Mouse (Mus musculus) MEL (cell line): ENCODE measurements around the gene Mcf2l. TPM values are rescaled to one million over a fixed set of nuclear protein-coding genes. Genes with fewer than 3 reads are reported as not detected.

ENCODE experiments used
- DNase-seq: peaks from one replicate; pipeline ENCODE4 v3.0.0; 2011; ENCODE audit warnings: low read depth, low spot score
- H3K27ac ChIP-seq: 2 replicates; pipeline ENCODE4 v1.5.1; 2012; ENCODE audit warnings: low read depth, mild to moderate bottlenecking, control low read depth, low read length, moderate library complexity; ENCODE audit not compliant: control insufficient read depth
- H3K27me3 ChIP-seq, 2 experiments: fragments of 150-350 bp in 1 of 2; sonication (generic) in 1 of 2; 2 replicates each; pipeline ENCODE4 v1.6.1; 2012; ENCODE audit warnings: low read length in 2 of 2, mild to moderate bottlenecking in 2 of 2, improper control_type of control experiment in 1 of 2, moderate library complexity in 1 of 2; ENCODE audit not compliant: insufficient read depth in 2 of 2, control insufficient read depth in 1 of 2
- H3K36me3 ChIP-seq, 2 experiments: 2 replicates each; pipeline ENCODE4 v1.6.1; 2012 to 2014; ENCODE audit warnings: low read length in 2 of 2, improper control_type of control experiment in 1 of 2, inconsistent platforms in 1 of 2, mild to moderate bottlenecking in 1 of 2; ENCODE audit not compliant: insufficient read depth in 2 of 2, control insufficient read depth in 1 of 2
- H3K4me1 ChIP-seq, 2 experiments: fragments of 150-350 bp in 1 of 2; sonication (generic) in 1 of 2; 2 replicates each; pipeline ENCODE4 v1.6.1; 2012; ENCODE audit warnings: low read length in 2 of 2, improper control_type of control experiment in 1 of 2, mild to moderate bottlenecking in 1 of 2; ENCODE audit not compliant: insufficient read depth in 2 of 2, control insufficient read depth in 1 of 2
- H3K4me3 ChIP-seq, 2 experiments: fragments of 150-350 bp in 1 of 2; sonication (generic) in 1 of 2; 2 replicates each; pipeline ENCODE4 v1.5.1; 2012; ENCODE audit warnings: low read depth in 2 of 2, low read length in 2 of 2, mild to moderate bottlenecking in 2 of 2, moderate library complexity in 2 of 2, control low read depth in 1 of 2, improper control_type of control experiment in 1 of 2; ENCODE audit not compliant: control insufficient read depth in 1 of 2, insufficient read depth in 1 of 2
- H3K79me2 ChIP-seq: 2 replicates; pipeline ENCODE4 v1.6.1; 2012; ENCODE audit warnings: mild to moderate bottlenecking, low read length, moderate library complexity; ENCODE audit not compliant: control insufficient read depth, poor library complexity, insufficient read depth
- H3K9ac ChIP-seq: 2 replicates; pipeline ENCODE4 v1.6.1; 2012; ENCODE audit warnings: low read depth, mild to moderate bottlenecking, control low read depth, low read length, moderate library complexity; ENCODE audit not compliant: control insufficient read depth, poor library complexity, severe bottlenecking
- H3K9me3 ChIP-seq: fragments of 150-350 bp; sonication (generic); replicated peaks from 2 replicates; pipeline ENCODE4 v1.6.1; 2012; ENCODE audit warnings: mild to moderate bottlenecking, low read length, improper control_type of control experiment, moderate library complexity; ENCODE audit not compliant: insufficient read depth
- BHLHE40 ChIP-seq: IDR thresholded peaks from 2 replicates; pipeline ENCODE4 v1.6.1; 2012; ENCODE audit warnings: low read depth, mild to moderate bottlenecking, inconsistent platforms, low read length, improper control_type of control experiment, borderline replicate concordance
- CHD1 ChIP-seq: IDR thresholded peaks from 2 replicates; pipeline ENCODE4 v1.6.1; 2012; ENCODE audit warnings: low read depth, mild to moderate bottlenecking, inconsistent platforms, low read length, improper control_type of control experiment
- ETS1 ChIP-seq: IDR thresholded peaks from 2 replicates; pipeline ENCODE4 v1.6.1; 2012; ENCODE audit warnings: low read depth, mild to moderate bottlenecking, inconsistent platforms, low read length, improper control_type of control experiment, moderate library complexity
- GABPA ChIP-seq: IDR thresholded peaks from 2 replicates; pipeline ENCODE4 v1.6.1; 2012; ENCODE audit warnings: low read depth, mild to moderate bottlenecking, inconsistent platforms, low read length, improper control_type of control experiment, moderate library complexity
- GATA1 ChIP-seq: IDR thresholded peaks from 2 replicates; pipeline ENCODE4 v1.6.1; 2011; ENCODE audit warnings: low read depth, low read length, improper control_type of control experiment
- HCFC1 ChIP-seq: IDR thresholded peaks from 2 replicates; pipeline ENCODE4 v1.6.1; 2012; ENCODE audit warnings: low read depth, mild to moderate bottlenecking, inconsistent platforms, low read length, improper control_type of control experiment, moderate library complexity
- KAT2A ChIP-seq: conservative IDR thresholded peaks from 2 replicates; pipeline ENCODE4 v1.6.1; 2012; ENCODE audit warnings: low read depth, low read length, improper control_type of control experiment, inconsistent platforms
- MAX ChIP-seq: IDR thresholded peaks from 2 replicates; pipeline ENCODE4 v1.6.1; 2011; ENCODE audit warnings: low read length, improper control_type of control experiment
- MAZ ChIP-seq: IDR thresholded peaks from 2 replicates; pipeline ENCODE4 v1.6.1; 2012; ENCODE audit warnings: low read depth, mild to moderate bottlenecking, inconsistent platforms, low read length, improper control_type of control experiment
- MEF2A ChIP-seq: IDR thresholded peaks from 2 replicates; pipeline ENCODE4 v1.6.1; 2014; ENCODE audit warnings: low read depth, mild to moderate bottlenecking, inconsistent platforms, low read length, improper control_type of control experiment; ENCODE audit not compliant: poor library complexity, insufficient replicate concordance, severe bottlenecking; ENCODE audit errors: extremely low read depth
- MXI1 ChIP-seq: IDR thresholded peaks from 2 replicates; pipeline ENCODE4 v1.6.1; 2011; ENCODE audit warnings: mild to moderate bottlenecking, low read depth, low read length, improper control_type of control experiment
- MYB ChIP-seq: IDR thresholded peaks from 2 replicates; pipeline ENCODE4 v1.6.1; 2011; ENCODE audit warnings: mild to moderate bottlenecking, low read depth, low read length, improper control_type of control experiment
- POLR2A ChIP-seq, 2 experiments: IDR thresholded peaks; 2 replicates each; pipeline ENCODE4 v1.6.1; 2011 to 2012; ENCODE audit warnings: low read length in 2 of 2, mild to moderate bottlenecking in 2 of 2, control low read depth in 1 of 2, improper control_type of control experiment in 1 of 2, low read depth in 1 of 2, moderate library complexity in 1 of 2; ENCODE audit not compliant: control insufficient read depth in 1 of 2, insufficient read depth in 1 of 2, poor library complexity in 1 of 2
- POLR2AphosphoS5 ChIP-seq: IDR thresholded peaks from 2 replicates; pipeline ENCODE4 v1.6.1; 2012; ENCODE audit warnings: low read depth, borderline replicate concordance, mild to moderate bottlenecking, inconsistent platforms, low read length, moderate library complexity, mixed read lengths
- RAD21 ChIP-seq: IDR thresholded peaks from 2 replicates; pipeline ENCODE4 v1.6.1; 2011; ENCODE audit warnings: mild to moderate bottlenecking, low read depth, low read length, improper control_type of control experiment
- SIN3A ChIP-seq: IDR thresholded peaks from 2 replicates; pipeline ENCODE4 v1.6.1; 2012; ENCODE audit warnings: low read length, improper control_type of control experiment, inconsistent platforms
- SMC3 ChIP-seq: IDR thresholded peaks from 2 replicates; pipeline ENCODE4 v1.6.1; 2011; ENCODE audit warnings: low read depth, low read length, improper control_type of control experiment
- TBP ChIP-seq: IDR thresholded peaks from 2 replicates; pipeline ENCODE4 v1.8.0; 2011; ENCODE audit warnings: low read depth, low read length, improper control_type of control experiment
- TCF12 ChIP-seq: IDR thresholded peaks from 2 replicates; pipeline ENCODE4 v1.6.1; 2014; ENCODE audit warnings: low read depth, mild to moderate bottlenecking, inconsistent platforms, low read length, improper control_type of control experiment, moderate library complexity
- UBTF ChIP-seq: IDR thresholded peaks from 2 replicates; pipeline ENCODE4 v1.6.1; 2012; ENCODE audit warnings: low read depth, mild to moderate bottlenecking, inconsistent platforms, low read length, improper control_type of control experiment, moderate library complexity, borderline replicate concordance; ENCODE audit not compliant: insufficient read depth
- USF2 ChIP-seq, 2 experiments: IDR thresholded peaks; 2 replicates each; pipeline ENCODE4 v1.6.1; 2011 to 2012; ENCODE audit warnings: improper control_type of control experiment in 2 of 2, low read length in 2 of 2, borderline replicate concordance in 1 of 2, inconsistent platforms in 1 of 2, low read depth in 1 of 2, mild to moderate bottlenecking in 1 of 2; ENCODE audit not compliant: insufficient read depth in 1 of 2
- ZKSCAN1 ChIP-seq: IDR thresholded peaks from 2 replicates; pipeline ENCODE4 v1.6.1; 2012; ENCODE audit warnings: low read depth, mild to moderate bottlenecking, inconsistent platforms, low read length, improper control_type of control experiment, moderate library complexity
- ZMIZ1 ChIP-seq: IDR thresholded peaks from 2 replicates; pipeline ENCODE4 v1.6.1; 2012; ENCODE audit warnings: low read depth, mild to moderate bottlenecking, inconsistent platforms, low read length, improper control_type of control experiment, moderate library complexity
- ZNF384 ChIP-seq: IDR thresholded peaks from 2 replicates; pipeline ENCODE4 v1.6.1; 2012; ENCODE audit warnings: low read depth, mild to moderate bottlenecking, inconsistent platforms, low read length, improper control_type of control experiment
- polyA plus RNA-seq, 2 experiments: library from polyadenylated mRNA; stranded (reverse) in 1 of 2; unstranded in 1 of 2; fragments of >175 nt in 1 of 2; fragments of >200 nt in 1 of 2; gene quantifications; 2 replicates each; pipeline versions ENCODE4 v1.2.1 to v1.2.4; 2012; ENCODE audit warnings: low replicate concordance in 2 of 2, low read depth in 1 of 2; ENCODE audit not compliant: insufficient read length in 2 of 2, insufficient read depth in 1 of 2, missing spikeins in 1 of 2
- total RNA-seq: library from RNA; depleted of rRNA; stranded (reverse); fragments of 300-350 nt; gene quantifications from 2 replicates; pipeline ENCODE4 v1.2.3, GENCODE M21; 2012

The Mcf2l gene
- total and polyA plus RNA-seq, 3 experiments = 1.2 to 3.6 TPM; not detected in 1

DNA sequence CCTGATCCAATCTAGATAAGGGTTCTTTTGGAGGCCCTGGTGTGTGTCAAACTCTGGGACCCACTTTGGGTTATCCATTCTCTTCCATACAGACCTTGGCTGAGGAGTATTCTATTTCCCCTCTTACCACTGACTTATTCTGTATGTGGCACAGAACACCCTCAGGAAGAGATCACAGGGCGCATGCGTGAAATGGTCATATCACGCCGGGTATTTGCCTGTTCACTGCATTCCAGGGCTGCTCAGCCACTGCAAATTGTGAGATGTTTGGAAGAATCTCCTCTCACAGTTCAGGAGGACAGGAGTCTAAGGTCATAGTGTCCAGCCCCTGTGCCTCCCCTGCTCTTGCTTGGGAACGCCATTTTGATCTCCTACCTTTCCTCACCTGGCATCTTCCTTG lies 3.0 kb upstream of the Mcf2l start:
- H3K79me2 ChIP-seq = no peaks in the 10 kb centered on the region
- TF ChIP-seq SMC3 = no peak
- no peak for TF ChIP-seq ZKSCAN1
- TF ChIP-seq USF2 (IDR thresholded peaks at IDR 0.05; ENCODE audit: borderline replicate concordance in 1 of 2, insufficient read depth in 1 of 2, low read depth in 1 of 2, low read length in 2 of 2) = no peak
- TF ChIP-seq TBP = no peak
- TF ChIP-seq CHD1 = no peak
- TF ChIP-seq RAD21 = no peak
- TF ChIP-seq SIN3A = no peak
- no peak for TF ChIP-seq TCF12
- TF ChIP-seq MYB = no peak
- TF ChIP-seq GATA1 = no peak
- no peak for TF ChIP-seq MAZ
- no peak for TF ChIP-seq GABPA
- TF ChIP-seq MXI1 = no peak
- no peak for TF ChIP-seq ZMIZ1
- no peak for TF ChIP-seq ETS1
- TF ChIP-seq, all 39 proteins: peak for 0
- DNase-seq = no peak
- Histone ChIP-seq H3K4me3 (no peak overlapping the region), H3K36me3 (no peaks in the 10 kb centered on the region; a peak in 1 of 4 replicates), H3K4me1 (peaks cover 5 to 13% of the 10 kb centered on the region in 2 experiments), H3K9me3 (no peaks in the 10 kb centered on the region), H3K27ac (no peak overlapping the region), H3K9ac (no peak overlapping the region), H3K27me3 (no peaks in the 10 kb centered on the region)

DNA sequence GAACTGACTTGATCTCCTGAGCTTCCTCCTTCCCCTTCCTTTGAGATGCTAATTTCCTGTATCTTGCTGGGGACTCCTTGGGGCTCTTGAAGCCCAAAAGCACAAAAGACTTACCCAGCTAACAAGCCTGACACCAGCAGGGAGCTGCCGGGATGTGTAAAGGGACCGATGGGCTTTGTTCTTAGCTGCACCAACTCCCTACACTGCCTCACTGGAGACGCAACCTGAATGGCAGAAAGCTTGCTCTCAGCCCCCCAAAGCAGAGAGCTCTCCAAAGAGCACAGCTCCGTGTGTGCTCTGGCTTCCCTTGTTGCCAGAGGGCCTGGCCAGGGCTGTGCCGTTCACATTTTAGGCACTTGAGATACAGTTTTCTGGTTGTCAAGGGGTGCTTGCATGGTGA lies 2.1 kb upstream of the Mcf2l start:
- H3K27ac ChIP-seq = no peak overlapping the region
- H3K4me1 ChIP-seq = peaks cover 5 to 13% of the 10 kb centered on the region in 2 experiments
- no peaks in the 10 kb centered on the region for H3K79me2 ChIP-seq
- TF ChIP-seq MXI1 (no peak), ZNF384 (no peak), POLR2AphosphoS5 (no peak), MEF2A (no peak), RAD21 (no peak), POLR2A (IDR thresholded peaks at IDR 0.05; ENCODE audit: control insufficient read depth in 1 of 2, insufficient read depth in 1 of 2, low read depth in 1 of 2, low read length in 2 of 2, poor library complexity in 1 of 2) (no peak), MYB (no peak), KAT2A (no peak), BHLHE40 (no peak), HCFC1 (no peak), UBTF (no peak), MAX (no peak)
- no peak overlapping the region for H3K9ac ChIP-seq
- H3K27me3 ChIP-seq = no peaks in the 10 kb centered on the region
- no peaks in the 10 kb centered on the region for H3K9me3 ChIP-seq
- H3K4me3 ChIP-seq = no peak overlapping the region
- no peak for DNase-seq
- no peaks in the 10 kb centered on the region; a peak in 1 of 4 replicates for H3K36me3 ChIP-seq
